Mouse (Mus musculus): Measurements from ENCODE around the gene Stac2.

DNA sequence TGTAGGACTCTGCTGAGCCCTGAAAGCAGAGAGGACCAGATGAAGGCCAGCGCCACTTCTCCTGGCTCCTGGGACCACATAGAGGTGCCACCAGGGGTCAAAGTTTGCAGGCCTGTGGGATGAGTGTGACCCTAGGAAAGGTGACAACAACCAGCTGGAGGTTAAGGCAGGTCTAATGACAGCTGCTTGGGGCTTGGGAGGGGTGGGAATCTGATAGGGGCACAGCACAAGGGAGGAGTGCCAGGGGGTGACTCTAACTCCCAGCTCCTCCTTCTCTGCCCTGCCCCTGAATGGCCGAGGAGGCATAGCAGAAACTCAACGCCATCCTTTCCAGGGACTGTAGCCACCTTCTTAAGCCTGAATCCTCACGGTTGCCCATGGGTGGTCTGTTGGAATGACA is 36.4 kb downstream of the Stac2 start:
- no peak for TF ChIP-seq CTCF (IDR thresholded peaks at IDR 0.05; ENCODE audit: control insufficient read depth, insufficient read depth, insufficient replicate concordance, low read depth, low read length)
- no peak for TF ChIP-seq POLR2A (IDR thresholded peaks at IDR 0.05; ENCODE audit: control insufficient read depth, low read depth, low read length)
